Mouse (Mus musculus) c-Kit-negative CD71-positive TER-119-positive erythroid progenitor cells, embryonic 14.5 days (primary cell): ENCODE data around the gene Brd2.
A peak's percentile ranks its signal among the peaks of the same experiment; 100 is the strongest.

Source experiments
- DNase-seq: peaks from one replicate; pipeline ENCODE4 v3.0.0-alpha.2; 2013; ENCODE audit warnings: low read depth, low spot score

Gene Brd2

DNA sequence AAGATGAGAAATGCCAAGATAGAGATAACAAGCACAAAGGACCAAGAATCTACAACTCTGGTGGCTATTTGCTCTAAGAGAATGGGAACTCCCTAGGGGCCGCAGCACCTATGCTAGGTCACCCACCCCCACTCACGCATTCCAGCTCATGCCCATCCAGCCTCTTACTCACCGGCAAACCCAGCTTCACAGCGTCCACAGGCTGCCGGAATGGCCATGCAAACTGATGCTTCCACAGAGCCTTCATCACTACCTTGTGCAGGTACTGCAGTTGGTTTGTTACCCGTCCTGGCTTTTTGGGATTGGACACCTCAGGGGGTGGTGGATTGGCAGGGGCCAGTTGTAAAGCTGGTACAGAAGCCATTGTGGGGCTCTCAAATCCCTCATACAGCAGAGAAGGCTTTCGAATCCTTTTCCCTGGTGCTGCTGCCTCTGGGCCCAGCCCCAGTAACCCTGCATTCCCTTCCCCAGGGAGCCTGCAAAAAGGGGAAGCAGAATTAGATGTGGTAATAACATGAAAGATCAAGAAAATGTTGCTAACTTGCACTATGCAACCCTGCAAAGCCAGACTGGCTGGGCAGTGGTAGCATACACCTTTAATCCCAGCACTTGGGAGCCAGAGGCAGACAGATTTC lies 5.6 kb downstream of the Brd2 start:
- no peak for DNase-seq

DNA sequence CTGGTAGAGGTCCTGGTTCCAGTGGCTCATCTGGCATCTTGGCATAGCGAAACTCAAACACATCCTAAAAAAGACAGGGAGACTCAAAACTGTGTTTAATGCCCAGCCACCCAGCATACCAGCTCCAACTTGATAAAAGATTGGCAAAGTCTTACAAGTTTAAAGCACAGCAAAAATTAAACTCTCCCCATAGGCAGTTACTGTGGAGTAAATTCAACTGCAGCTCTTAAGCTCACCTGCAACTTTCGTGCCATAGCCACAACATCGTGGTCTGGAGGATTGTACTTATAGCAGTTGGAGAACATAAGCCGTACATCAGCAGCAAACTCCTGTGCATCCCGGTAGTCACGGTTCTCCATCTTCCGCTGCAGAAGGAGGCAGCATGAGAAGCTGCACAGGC lies 8.3 kb downstream of the Brd2 start:
- DNase-seq: no peak

DNA sequence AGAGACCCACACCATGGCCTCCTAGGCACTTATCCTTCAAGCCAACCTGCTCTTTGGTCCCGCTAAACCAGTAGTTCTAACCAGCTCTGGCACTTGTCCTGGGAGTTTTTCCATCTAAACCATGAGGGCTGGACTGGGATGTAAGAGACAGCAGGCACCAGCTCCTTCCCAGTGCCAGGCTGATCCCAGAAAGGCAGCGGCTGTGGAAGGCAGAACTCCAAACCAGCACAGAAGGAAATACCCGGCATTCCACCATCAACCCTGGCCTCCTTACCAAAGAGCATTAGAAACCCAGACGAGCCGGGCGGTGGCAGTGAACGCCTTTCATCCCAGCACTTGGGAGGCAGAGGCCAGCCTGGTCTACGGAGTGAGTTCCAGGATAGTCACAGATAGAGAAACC lies 12.1 kb downstream of the Brd2 start:
- no peak for DNase-seq

DNA sequence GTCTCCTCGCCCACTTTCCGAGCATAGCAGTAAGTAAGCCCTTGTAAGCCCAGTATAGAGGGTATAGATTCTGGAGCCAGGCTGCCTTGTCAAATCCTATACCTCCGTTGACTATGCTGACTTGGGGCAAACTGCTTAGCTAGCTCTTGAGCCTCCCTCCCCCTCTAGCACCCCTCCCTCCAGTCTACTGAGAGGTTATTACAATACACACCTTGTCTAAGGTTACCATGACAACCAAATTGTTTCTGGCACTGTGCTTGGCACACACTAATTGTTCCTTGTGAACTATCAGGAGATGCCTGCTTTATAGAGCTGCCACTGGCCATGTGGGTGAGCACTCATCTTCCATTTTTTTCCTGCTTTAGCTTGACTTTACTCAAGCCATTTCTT lies 12.6 kb downstream of the Brd2 start:
- DNase-seq: no peak

DNA sequence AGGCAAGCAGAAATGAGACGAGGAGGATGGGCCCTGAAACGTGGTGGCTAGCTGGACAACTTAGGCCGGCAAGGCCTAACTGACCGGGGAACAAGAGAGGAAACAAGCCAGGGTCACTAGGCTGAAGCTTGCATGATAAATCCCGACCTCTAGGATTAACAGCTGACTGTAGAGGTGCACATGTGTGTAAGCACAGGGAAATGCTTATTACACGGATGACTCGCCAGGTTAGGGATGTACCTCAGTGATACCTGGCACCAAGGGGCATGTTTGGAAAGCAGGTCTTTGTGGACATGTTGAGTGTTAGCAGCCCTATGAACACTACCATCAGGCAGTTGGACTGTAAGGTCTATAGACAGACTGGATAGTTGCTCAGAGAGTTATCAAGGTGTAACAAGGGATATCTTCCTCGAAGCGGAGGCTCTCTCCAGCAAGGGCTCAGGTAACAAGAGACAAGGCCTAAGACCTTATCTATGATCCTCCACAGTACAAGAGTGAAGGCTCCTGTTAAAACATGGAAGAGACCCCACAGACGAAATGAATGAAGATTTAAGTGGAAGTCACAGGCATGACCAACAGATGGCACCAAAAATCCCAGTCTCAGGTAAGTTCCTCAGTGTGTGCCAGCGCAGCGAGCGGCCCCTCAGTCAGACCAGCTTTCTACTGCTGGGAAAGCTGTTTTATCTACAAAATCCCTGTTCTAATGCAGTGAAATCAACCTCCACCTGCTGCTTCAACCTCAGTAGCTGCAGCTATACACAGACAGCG lies 13.2 kb downstream of the Brd2 start:
- no peak for DNase-seq

DNA sequence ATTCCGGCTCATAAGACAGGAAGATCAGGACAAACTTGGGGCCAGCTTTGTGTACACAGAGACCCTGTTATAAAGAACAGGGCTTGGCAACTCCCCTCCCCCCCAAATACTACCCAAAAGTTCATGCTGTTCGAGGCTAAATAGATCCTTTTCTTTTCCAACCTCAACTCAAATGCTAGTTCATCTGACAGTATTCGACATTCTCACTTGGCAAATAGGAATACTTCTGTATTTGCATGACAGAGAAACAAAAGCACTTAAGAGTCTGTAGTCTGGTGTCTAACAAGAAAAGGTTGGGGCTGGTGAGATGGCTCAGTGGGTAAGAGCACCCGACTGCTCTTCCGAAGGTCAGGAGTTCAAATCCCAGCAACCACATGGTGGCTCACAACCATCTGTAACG lies 14.0 kb downstream of the Brd2 start:
- no peak for DNase-seq

DNA sequence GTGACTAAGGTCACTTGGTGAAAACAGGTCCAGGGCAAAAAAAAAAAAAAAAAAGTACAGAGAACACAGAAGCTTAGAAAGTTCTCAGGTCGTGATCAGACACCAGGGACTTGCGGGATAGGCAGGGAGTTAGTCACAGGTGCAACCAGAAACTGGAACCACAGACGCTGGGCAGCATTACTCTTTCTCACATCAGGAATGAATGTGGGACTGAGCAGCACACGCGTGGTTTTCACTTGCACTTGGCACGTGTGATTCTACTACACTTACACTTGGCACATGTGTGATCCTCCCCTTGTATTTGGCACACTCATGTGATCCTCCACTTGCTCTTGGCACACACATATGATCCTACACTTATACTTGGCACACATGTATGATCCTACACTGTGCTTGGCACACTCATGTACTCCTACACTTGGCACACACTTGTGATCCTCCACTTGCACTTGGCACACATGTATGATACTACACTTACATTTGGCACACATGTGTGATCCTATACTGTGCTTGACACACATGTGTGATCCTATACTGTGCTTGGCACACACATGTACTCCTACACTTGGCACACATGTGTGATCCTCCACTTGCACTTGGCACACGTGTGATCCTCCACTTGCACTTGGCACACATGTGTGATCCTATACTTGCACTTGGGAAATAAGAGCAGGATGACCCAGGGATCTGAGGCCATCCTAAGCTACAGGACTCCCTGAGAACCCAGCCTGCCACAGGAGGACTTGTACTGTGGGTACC lies 15.1 kb downstream of the Brd2 start:
- DNase-seq: no peak

DNA sequence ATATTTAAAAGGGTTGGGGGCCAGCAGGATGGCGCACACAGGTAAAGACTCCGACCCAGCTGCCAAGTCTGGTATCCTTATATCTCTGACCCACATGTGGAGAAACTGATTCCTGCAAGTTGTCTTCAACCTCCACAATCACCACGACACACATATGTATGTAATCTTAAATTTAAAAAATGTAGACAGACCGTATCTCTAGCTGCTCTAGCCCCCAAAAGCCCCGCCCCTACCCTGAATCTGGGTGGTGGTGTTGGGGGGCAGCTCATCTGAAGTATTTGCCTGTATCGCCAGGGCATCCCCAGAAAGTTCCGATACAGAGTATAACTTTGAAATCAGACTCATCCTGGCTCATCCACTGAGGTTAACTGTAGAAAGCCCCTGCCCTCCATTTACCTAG lies 15.9 kb downstream of the Brd2 start:
- no peak for DNase-seq

DNA sequence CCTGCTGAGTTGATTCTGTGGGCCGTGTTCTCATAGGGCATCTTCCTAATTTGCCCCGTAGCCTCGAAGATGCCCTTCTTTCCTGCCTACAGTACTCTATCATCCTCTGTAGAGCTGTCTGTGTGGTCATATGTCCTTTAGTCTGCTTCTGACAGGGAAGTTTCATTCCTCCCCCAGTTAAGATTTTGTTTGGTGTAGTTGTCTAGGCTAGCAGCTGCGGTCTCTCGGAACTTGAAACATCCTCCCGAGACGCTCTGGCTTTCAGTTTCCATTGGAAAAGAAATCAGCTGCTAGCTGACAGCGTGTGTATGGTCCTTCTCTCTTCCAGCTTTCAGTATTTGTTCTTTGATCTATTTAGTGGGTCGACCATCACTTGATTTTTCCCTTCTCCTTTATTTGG lies 17.6 kb downstream of the Brd2 start:
- no peak for DNase-seq

DNA sequence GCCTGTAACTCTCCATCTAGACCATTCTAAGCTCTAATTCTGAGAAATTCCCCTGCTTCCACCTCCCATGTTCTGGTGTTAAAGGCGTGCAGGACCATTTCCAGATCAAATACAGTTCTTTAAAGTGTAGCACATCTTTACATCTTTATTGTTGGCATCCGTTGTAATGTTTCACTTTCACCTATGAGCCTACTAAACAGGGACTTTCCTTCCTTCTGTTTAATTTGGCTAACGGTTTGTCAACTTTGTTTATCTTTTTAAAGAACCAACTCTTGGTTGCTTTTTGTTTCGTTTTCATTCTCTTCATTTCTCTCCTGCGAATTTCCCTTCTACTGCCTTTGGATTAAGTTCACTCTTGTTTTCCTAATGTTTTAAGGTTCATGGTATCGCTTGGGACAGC lies 19.6 kb downstream of the Brd2 start:
- DNase-seq: no peak

DNA sequence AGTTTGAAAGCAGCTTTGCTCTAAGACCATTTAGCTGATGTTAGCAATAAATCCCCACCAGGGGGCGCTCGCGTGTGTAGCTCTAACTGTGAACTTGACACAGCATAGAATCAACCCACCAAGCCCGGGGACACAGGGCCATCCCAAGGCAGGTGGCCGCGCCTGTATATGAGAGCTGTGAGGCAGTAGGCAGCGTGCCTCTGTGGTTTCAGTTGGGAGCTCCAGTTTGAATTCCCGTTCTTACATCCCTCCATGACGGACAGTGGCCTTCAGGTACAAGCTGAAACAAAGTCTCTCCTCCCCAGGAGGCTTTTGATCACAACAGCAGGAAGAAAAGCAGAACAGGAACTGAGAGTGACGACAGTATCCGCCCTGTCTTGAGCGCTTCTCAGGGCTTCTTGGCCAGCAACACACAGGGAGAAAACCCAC lies 20.8 kb downstream of the Brd2 start:
- DNase-seq: peak; percentile 76

DNA sequence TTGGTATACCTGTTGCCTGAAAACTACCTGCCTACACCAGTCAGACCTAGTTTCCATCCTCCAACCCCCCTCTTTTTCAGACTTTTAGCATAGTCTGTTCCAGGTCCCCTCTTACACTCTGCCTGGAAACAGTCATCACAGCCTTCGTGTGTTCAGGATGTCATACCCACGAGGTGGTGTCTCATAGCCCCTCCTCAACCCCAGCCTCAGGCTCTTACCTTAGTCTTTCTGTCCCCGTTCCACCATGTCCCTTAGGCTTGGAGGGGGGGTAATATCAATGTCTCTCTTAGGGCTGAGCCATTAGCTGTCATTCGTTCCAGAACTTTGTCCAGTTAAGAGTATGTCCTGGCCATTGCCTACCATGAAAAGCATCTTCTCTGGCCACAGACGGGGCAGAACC lies 21.2 kb downstream of the Brd2 start:
- no peak for DNase-seq

DNA sequence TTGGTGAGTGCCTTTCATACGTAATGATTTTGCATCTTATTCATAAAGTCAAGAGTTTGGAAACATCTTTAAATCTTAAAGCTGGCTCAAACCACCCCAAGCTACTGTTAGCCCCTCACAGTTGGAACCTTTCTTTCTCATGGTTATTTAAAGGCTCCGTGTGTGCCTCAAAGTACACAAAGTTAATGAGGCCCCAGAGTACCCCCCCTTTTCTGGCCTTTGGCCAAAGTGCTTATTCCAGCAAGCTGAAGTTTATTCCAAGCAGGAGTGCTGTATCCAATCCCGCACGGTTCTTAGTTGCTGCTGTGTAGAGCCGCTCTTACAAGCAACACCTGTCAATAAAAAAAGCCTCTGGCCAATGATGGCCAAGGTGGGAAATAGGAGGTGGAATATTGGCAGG lies 22.9 kb downstream of the Brd2 start:
- DNase-seq: no peak

DNA sequence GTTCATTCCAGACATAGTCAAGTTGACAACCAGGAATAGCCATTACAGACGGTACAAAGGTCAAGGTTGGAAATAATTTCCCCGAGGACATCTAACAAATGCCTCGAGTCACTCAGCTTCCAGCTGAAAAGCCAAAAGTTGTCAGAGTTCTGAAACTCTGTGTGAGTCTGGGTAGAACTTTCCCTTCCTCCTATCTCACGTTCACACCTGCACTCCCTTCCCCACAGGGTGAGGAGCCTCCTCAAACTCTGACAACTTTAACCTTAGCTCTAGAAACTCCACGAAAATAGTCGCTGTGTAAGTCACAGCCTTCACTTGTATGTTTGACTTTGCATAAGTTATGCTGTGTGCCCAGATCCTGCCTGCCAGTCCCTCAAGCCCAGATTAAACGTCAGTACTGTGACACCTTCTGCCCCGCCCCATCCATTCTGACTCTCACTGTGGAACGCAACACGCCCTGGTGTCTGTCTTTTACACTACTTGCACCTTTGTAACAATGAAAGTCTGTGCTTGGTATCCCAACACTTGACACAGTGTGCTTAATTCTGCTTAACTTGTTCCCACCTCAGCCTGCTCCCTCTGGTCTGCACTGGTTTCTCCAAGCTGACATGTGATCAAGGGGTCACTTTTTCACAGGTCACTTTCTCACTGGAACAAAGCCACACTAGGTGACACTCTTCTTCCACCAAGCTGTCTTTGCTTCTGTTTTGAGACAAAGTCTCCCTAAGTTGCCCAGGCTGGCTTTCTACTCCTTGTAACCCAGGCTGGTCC lies 23.5 kb downstream of the Brd2 start:
- no peak for DNase-seq

DNA sequence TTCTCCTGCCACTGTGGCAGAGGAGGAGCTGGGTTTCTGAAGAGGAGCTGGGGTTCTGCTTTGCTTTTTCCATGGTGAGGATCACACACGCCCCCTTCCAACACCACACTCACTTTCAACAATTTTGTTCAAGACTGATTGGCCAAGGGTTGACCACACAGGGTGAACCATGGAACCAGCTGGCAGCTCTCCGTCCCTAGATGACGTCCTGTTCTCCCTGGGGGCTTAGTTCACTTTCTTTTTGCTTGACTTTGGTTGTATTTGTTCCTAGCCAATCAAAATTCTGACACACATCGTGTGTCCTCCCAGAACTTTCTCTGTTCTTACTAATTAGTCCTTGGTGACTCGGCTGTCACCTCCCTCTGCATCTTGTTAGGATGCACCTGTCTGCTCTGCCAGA lies 25.2 kb downstream of the Brd2 start:
- no peak for DNase-seq

DNA sequence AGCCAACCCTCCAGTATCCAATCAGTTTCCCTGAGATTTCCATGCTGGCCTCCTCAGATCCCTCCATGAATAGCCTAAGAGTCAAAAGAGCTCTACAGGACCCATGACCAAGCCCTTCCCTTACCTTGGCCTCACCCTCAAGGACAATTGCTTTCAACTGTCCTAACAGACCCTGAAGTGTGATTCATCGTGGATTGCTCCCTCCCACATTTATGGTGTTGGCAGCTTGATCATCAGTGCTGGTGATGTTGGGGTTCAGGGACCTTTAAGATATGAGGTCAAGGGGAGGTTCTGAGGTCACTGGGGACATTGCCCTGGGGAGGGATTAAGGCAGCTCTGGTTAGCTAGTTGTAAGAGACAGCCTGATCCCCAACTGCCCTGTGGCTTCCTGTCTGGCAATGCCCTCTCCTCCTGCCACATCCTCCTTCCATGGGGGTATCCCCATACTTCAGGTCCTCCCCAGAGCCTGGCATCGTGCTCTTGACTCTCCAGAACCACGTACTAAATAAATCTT lies 25.9 kb downstream of the Brd2 start:
- DNase-seq: no peak

DNA sequence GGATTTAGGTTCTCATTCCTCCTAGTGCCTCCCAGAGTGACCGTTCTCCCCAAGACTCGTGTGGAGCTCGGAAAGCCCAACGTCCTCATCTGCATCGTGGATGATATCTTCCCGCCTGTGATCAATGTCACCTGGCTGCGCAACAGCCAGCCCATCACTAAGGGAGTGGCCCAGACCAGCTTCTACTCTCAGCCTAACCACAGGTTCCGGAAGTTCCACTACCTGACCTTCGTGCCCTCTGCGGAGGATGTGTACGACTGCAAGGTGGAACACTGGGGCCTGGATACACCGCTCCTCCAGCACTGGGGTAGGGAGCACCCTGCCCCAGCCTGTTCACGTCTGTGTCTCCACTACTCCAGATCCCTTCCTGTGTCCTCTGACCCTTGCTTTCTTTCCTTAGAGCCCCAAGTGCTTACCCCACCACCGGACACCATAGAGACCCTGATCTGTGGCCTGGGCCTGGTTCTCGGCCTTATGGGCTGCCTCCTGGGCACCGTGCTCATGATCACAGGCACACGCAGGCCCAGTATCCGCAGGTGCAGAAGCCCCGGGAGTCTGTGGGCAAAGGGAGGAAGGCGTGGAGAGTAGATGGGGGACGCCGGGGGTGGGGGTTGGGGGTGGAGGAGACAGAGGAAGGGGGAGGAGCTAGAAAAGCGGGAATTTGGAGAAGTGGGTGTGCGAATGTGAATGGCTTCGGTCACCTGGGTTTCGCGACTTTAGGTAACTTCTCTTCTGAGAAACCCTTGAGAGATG lies 28.0 kb downstream of the Brd2 start:
- no peak for DNase-seq

DNA sequence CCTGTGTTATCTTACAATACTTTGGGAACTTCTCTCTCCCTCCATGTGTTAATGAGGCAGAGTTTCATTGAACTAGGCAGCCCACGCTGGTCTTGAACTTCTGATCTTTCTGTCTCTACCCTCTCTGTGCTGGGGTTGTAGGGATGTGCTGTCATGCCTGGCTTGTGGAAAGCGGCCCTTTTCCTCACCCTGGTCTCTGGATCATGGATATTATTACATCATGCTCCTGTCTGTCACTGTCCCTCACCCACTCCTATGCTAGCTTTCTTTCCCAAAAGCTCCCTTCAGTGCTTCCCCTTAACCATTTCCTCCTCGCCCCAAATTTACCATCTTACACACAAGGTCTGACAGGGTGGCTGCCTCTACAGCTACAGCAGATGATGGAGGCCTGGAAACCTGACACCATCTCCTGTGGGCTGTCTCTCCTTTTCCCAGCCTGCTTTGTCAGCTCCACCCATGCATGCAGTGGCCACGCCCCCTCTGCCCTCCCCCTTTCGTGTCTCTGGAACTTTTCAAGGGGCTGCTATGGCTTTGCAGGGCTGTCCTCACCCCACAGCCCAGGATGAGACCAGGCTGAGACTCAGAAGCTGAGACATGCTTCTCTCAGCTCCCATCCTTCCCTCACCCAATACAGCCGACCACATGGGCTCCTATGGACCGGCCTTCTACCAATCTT lies 29.1 kb downstream of the Brd2 start:
- no peak for DNase-seq

DNA sequence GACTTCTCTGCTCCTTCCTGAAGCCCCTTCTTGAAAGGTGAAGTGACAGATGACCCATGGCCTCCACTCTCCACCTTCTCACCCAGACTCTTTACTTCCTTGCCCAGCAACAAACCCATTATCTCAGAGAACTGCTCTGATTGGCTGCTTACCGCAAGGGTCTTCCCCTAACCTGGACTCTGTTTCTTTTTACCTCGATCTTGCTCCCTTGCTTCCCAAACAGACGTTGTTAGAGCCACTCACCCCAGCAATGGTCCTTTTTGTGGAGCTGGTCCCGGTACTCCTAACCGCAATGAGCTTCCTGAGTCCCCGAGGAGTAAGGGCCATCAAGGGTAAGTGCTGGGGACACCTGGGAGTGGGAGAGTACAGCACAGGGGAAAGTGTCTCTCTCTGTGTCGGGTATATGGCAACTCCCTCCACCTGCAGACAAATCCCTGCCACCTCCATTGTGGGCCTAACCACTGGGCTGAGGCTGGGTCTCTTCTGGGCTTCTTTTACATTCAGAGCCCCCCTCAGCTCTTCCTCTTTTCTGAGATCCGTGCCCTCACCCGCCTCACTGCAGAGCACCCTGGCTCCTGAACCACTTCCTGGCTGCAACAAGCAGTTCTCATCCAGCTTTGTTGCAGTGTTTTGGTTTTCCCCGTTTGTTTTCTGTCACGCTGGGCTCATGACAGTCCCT lies 30.1 kb downstream of the Brd2 start, which contains the start of gene H2-Oa:
Gene H2-Oa, plus strand, starts transcription at position 144 of the 679 bp plus-strand sequence.
- no peak for DNase-seq

DNA sequence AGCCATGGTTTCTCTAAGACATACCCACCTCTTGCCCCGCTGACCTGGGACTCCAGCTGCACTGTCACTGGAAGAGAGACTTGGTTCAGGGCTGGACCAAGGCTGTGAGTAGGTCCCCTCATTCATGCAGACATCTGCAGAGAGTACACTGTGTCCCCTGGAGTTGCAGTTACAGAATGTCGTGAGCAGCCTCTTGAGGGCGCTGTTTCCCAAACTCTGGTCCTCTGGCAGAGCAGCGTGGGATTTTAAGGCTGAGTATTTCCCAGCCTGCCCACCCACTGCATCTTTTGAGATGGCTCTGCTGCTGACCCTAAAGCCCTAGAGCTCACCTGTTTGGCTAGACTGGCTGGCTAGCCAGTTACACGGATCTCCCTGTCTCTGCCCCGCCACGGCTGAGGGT lies 31.5 kb downstream of the Brd2 start:
- DNase-seq: no peak
